Mouse (Mus musculus): ENCODE data around the gene Rbm15. TPM values are rescaled to one million over a fixed set of nuclear protein-coding genes. Genes with fewer than 3 reads are reported as not detected.

The Rbm15 gene
- 8.1 and 9.0 TPM in 2 replicates for polyA plus RNA-seq (2012; rRNA removed)

DNA sequence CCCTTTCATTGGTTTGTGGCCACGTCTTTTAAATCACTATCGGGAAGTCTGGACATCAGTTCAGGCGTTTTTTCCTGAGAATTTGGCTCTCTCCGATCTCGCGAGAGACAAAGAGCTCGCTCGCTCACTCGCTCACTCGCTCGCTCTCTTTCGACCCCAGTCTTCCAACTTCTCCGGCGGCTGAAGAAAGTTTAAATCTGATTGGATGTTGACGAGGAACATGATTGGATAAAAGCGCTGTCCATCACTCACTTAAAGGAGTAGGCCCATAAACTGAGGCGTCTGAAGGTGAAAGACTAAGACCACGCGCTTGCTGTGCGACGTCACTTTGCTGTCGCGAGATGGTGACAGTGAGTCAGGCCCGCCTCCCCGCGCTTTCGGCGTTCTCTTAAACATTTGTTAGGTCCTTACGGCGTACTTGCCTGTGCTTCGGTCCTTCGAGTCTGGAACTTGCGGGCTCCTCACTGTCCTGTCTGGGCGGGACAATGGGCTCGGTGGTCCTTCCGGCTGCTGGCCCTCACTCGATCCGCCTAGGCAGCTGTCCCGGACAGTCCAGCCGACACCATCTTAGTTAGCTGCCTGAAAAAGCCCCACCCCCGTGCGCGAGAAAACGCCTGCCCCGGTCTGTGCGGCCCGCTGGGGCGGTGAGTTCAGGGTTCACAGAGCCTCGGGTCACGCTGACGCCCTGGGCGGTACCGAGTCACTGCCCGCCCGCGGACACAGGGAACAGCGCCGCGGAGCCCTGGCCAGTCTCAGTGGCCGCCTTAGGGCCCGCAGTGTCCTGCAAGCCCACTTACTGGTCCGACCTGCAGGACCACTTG lies at the start of gene Rbm15:
TSS of gene Rbm15 (minus strand) at position 293 of the 821 bp plus-strand sequence.
- Histone ChIP-seq H3K27ac (ENCODE audit: insufficient read depth, low read length) (peak within 1 kb of the TSS; percentile 93), H3K4me3 (ENCODE audit: extremely low read depth, insufficient read depth, insufficient read length) (peak within 1 kb of the TSS; percentile 96), H3K4me1 (ENCODE audit: control insufficient read depth, insufficient read depth, insufficient read length) (peaks cover 13% of the 10 kb centered on the region; the same call in 1 of the 2 replicates), H3K36me3 (ENCODE audit: control insufficient read depth, insufficient read depth, low read length) (peaks cover 11% of the 10 kb centered on the region), H3K27me3 (ENCODE audit: control insufficient read depth, insufficient read depth, low read length) (no peaks in the 10 kb centered on the region)
- peak; percentile 92 to 100 for DNase-seq (ENCODE audit: low read depth in 1 of 2, low spot score in 2 of 2)
- under 1% methylated on average over 62 of the region's 62 CpGs for WGBS
- no peak for TF ChIP-seq CTCF (IDR thresholded peaks at IDR 0.05; ENCODE audit: extremely low read depth, insufficient read depth, insufficient read length, insufficient replicate concordance)
- peak; percentile 73 for TF ChIP-seq POLR2A (IDR thresholded peaks at IDR 0.05; ENCODE audit: low read depth, low read length)

DNA sequence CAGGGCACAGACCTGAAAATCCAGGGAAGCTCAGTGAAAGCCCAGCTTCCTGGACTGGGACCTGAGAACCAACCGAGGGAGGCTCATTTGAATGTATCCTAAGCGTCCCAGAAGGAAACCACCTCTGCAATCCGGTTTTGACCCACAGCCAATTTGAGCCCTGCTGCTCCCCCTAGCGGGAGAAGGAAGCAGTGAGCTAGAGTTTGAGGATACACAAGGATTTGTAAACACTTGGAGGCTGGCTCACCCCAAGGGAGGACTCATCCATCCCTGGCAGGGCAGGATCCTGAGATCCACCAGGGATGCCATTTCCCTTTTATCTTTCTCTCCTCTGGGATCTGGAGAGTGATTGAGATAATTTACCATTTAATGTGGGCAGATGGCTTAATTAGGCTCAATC lies 45.9 kb upstream of the Rbm15 start:
- H3K4me3 ChIP-seq (ENCODE audit: extremely low read depth, insufficient read depth, insufficient read length): no peak overlapping the region
- TF ChIP-seq CTCF (IDR thresholded peaks at IDR 0.05; ENCODE audit: extremely low read depth, insufficient read depth, insufficient read length, insufficient replicate concordance): peak; percentile 63; the same call in 1 of the 2 replicates
- no peak for TF ChIP-seq POLR2A (IDR thresholded peaks at IDR 0.05; ENCODE audit: low read depth, low read length)
- H3K4me1 ChIP-seq (ENCODE audit: control insufficient read depth, insufficient read depth, insufficient read length): no peaks in the 10 kb centered on the region
- H3K27ac ChIP-seq (ENCODE audit: insufficient read depth, low read length): no peak overlapping the region
- WGBS: 6% methylated on average over 4 of the region's 4 CpGs
- H3K36me3 ChIP-seq (ENCODE audit: control insufficient read depth, insufficient read depth, low read length): no peaks in the 10 kb centered on the region
- peak; percentile 19 to 35 for DNase-seq (ENCODE audit: low read depth in 1 of 2, low spot score in 2 of 2)
- no peaks in the 10 kb centered on the region for H3K27me3 ChIP-seq (ENCODE audit: control insufficient read depth, insufficient read depth, low read length)

DNA sequence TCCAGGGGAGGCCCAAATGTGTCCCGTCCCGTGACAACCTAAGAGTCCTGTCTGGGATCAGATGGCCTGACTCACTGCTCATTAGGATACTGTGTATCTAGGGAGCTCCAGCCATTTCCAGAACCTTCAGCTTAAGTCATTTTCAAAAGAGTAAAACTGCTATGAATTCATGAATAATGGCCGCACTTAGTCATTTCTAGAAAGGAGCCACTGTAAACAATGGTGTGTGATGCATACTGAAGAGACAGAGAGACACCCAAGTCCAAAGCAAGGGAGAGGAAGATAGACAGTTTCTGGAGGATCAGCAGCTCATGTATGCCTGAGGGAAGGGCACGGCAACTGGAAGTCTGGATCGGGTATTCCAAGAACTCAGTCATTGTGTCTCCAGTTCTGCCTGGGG lies 45.2 kb upstream of the Rbm15 start:
- no peak for DNase-seq (ENCODE audit: low read depth in 1 of 2, low spot score in 2 of 2)
- Histone ChIP-seq H3K4me1 (ENCODE audit: control insufficient read depth, insufficient read depth, insufficient read length) (no peaks in the 10 kb centered on the region), H3K4me3 (ENCODE audit: extremely low read depth, insufficient read depth, insufficient read length) (no peak overlapping the region), H3K36me3 (ENCODE audit: control insufficient read depth, insufficient read depth, low read length) (no peaks in the 10 kb centered on the region), H3K27ac (ENCODE audit: insufficient read depth, low read length) (no peak overlapping the region), H3K27me3 (ENCODE audit: control insufficient read depth, insufficient read depth, low read length) (no peaks in the 10 kb centered on the region)
- 86% methylated on average over 5 of the region's 5 CpGs for WGBS
- TF ChIP-seq POLR2A (IDR thresholded peaks at IDR 0.05; ENCODE audit: low read depth, low read length) (no peak), CTCF (IDR thresholded peaks at IDR 0.05; ENCODE audit: extremely low read depth, insufficient read depth, insufficient read length, insufficient replicate concordance) (no peak)

DNA sequence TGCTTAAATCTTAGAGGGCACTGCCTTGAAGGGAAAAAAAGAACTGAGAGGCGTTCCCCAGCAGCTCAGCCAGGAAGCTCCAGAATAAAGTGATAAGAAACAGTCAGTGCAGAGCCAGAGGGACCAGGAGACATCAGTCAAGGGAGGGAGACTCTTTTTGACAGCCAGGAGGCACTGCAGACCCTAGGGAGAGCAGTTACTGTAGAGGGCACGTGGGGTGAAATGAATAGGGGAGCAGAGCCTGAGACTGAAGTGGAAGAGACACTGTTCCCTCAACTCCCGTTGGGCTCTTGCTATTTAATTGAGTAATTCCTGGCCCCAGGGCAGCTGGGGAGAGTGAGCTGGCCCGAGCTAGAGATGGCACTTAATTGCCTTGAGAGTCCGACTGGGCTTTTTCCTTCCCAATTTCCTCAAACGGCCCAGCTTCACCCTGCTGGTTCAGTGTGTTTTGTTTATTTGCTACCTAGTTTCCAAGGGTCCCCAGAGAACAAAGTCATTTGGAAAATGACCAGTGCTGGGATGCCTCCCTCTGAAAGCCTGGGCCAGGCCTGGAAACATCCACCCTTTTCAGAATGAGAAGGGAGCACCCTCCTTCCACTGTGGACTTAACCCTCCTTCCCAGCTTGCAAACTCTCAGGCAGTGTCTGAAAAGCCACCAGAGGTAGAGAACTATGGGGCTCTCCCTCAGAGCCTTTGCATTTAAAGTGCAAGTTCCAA lies 41.6 kb upstream of the Rbm15 start:
- DNase-seq (ENCODE audit: low read depth in 1 of 2, low spot score in 2 of 2): no peak
- no peak overlapping the region for H3K4me3 ChIP-seq (ENCODE audit: extremely low read depth, insufficient read depth, insufficient read length)
- no peak for TF ChIP-seq CTCF (IDR thresholded peaks at IDR 0.05; ENCODE audit: extremely low read depth, insufficient read depth, insufficient read length, insufficient replicate concordance)
- TF ChIP-seq POLR2A (IDR thresholded peaks at IDR 0.05; ENCODE audit: low read depth, low read length): no peak
- WGBS: 32% methylated on average over 6 of the region's 6 CpGs
- no peaks in the 10 kb centered on the region for H3K36me3 ChIP-seq (ENCODE audit: control insufficient read depth, insufficient read depth, low read length)
- H3K27ac ChIP-seq (ENCODE audit: insufficient read depth, low read length): no peak overlapping the region
- no peaks in the 10 kb centered on the region for H3K4me1 ChIP-seq (ENCODE audit: control insufficient read depth, insufficient read depth, insufficient read length)
- H3K27me3 ChIP-seq (ENCODE audit: control insufficient read depth, insufficient read depth, low read length): no peaks in the 10 kb centered on the region

DNA sequence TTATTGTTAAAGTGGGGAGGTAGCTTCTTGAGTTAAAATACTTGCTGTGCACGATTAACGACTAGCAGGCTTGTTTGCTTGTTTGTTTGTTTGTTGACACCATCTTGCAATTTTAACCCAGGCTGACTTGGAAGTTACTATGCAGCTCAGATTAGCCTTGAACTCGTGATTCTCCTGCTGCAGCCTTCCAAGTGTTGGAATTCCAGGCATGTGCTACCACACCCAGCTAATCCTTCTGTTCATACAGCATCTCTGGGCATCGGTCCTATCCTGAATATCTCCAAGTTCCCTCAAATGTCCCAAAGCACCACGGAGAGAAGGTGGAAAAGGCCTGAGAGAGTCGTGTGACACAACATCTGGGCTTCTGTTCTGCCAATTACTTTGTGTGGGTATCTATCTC lies 35.7 kb upstream of the Rbm15 start:
- no peak overlapping the region for H3K4me3 ChIP-seq (ENCODE audit: extremely low read depth, insufficient read depth, insufficient read length)
- H3K27me3 ChIP-seq (ENCODE audit: control insufficient read depth, insufficient read depth, low read length): no peaks in the 10 kb centered on the region
- WGBS: 79% methylated on average over 6 of the region's 6 CpGs
- H3K27ac ChIP-seq (ENCODE audit: insufficient read depth, low read length): no peak overlapping the region
- no peaks in the 10 kb centered on the region for H3K4me1 ChIP-seq (ENCODE audit: control insufficient read depth, insufficient read depth, insufficient read length)
- H3K36me3 ChIP-seq (ENCODE audit: control insufficient read depth, insufficient read depth, low read length): no peaks in the 10 kb centered on the region
- TF ChIP-seq POLR2A (IDR thresholded peaks at IDR 0.05; ENCODE audit: low read depth, low read length) (no peak), CTCF (IDR thresholded peaks at IDR 0.05; ENCODE audit: extremely low read depth, insufficient read depth, insufficient read length, insufficient replicate concordance) (no peak)
- DNase-seq (ENCODE audit: low read depth in 1 of 2, low spot score in 2 of 2): no peak

DNA sequence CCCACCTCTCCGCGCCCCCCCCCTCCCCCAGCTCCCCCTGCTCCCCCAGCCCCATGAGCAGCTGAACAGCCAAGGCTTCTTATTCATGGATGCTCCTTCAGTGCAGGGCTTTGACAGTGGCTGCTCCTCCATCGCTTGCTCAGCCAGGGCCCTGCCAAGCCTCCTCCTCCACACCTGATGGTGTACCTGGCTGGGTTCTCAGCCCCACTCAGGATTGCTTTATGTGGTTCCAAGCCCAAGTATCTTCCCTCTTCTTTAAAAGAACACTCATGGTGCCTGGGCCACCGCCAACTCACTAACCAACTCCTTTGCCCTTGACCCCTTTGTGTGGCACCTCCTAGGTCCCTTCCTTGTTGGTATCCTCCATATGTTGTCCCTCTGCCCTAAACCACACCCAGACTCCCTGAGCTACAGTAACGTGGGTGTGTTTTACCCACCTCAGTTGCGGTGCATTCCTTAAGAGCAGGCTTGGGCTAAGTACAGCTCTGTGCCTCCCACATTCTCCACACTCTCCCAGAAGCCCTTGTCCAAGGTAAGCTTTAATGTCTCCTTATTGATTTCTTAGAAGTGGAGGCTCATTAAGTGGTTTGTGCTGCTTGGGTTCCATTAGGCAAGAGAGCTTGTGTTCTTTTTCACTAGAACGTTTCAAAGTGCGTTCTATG lies 34.6 kb upstream of the Rbm15 start:
- no peak for TF ChIP-seq POLR2A (IDR thresholded peaks at IDR 0.05; ENCODE audit: low read depth, low read length)
- H3K27ac ChIP-seq (ENCODE audit: insufficient read depth, low read length): no peak overlapping the region
- no peaks in the 10 kb centered on the region for H3K27me3 ChIP-seq (ENCODE audit: control insufficient read depth, insufficient read depth, low read length)
- no peaks in the 10 kb centered on the region for H3K36me3 ChIP-seq (ENCODE audit: control insufficient read depth, insufficient read depth, low read length)
- H3K4me3 ChIP-seq (ENCODE audit: extremely low read depth, insufficient read depth, insufficient read length): no peak overlapping the region
- DNase-seq (ENCODE audit: low read depth in 1 of 2, low spot score in 2 of 2): no peak
- WGBS: 81% methylated on average over 8 of the region's 8 CpGs
- no peaks in the 10 kb centered on the region for H3K4me1 ChIP-seq (ENCODE audit: control insufficient read depth, insufficient read depth, insufficient read length)
